Mouse (Mus musculus): ENCODE measurements around the gene Sept6. TPM values are rescaled to one million over a fixed set of nuclear protein-coding genes. Genes with fewer than 3 reads are reported as not detected.

The Sept6 gene
- polyA plus RNA-seq, 1 experiment from 2014 or later, result 59.2 TPM

DNA sequence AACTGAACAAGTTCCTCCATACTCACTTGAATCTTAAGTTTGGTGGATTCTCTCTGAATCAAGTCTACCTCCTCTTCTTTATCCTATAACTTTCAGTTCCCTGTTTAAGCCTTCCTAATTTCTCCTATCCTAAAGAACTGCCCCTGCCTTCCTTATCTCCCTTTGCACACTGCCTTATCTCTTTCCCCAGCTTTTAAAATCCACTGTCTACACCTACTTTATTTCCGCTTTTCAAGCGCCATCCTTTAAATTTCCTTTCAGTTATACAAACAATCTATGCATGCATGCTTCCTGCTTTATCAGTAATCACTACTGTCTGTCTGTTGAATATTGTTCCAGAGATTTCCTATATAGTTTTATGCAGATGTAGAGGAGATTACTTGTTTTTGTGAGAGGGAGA is 34.9 kb downstream of the Sept6 start:
- WGBS, result 94% methylated on average over 2 of the region's 2 CpGs
- Histone ChIP-seq H3K27ac (replicated peaks; ENCODE audit: low read depth, low read length) (no peak overlapping the region), H3K9ac (replicated peaks; ENCODE audit: low read length) (no peak overlapping the region), H3K4me2 (ENCODE audit: low read depth, low read length) (no peak overlapping the region), H3K4me1 (ENCODE audit: control insufficient read depth, insufficient read depth, low read length) (no peaks in the 10 kb centered on the region), H3K27me3 (ENCODE audit: control insufficient read depth, insufficient read depth, low read length) (no peaks in the 10 kb centered on the region), H3K4me3 (ENCODE audit: low read depth, low read length) (no peak overlapping the region), H3K9me3 (replicated peaks; ENCODE audit: control insufficient read depth, low read length) (no peaks in the 10 kb centered on the region), H3K36me3 (replicated peaks; ENCODE audit: control insufficient read depth, insufficient read depth, low read depth, low read length) (no peaks in the 10 kb centered on the region)
- no peak for ATAC-seq (replicated peaks; ENCODE audit: insufficient number of reproducible peaks, low FRiP score, low TSS enrichment, low read depth)
- no peak for DNase-seq (ENCODE audit: low spot score)

DNA sequence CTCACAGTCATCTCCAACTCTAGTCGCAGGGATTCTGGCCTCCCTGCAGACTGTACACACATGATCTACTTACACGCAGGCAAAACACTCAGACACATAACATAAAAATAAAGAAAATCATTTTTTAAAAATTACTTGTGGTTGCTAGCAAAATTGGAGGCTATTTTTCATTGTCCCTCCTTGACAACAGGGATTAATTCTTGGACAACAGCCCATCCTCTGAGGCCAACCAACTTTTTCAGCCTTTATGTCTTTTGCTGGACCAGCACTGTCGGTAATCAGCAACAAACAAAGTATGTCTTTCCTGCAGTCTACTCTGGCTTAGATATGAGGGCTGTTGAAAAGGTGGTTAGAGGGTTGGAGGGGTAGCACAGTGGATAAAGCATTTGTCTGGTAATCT is 50.5 kb downstream of the Sept6 start:
- H3K4me3 ChIP-seq (ENCODE audit: low read depth, low read length), result no peak overlapping the region
- no peaks in the 10 kb centered on the region for H3K27me3 ChIP-seq (ENCODE audit: control insufficient read depth, insufficient read depth, low read length)
- H3K36me3 ChIP-seq (replicated peaks; ENCODE audit: control insufficient read depth, insufficient read depth, low read depth, low read length), result no peaks in the 10 kb centered on the region
- H3K27ac ChIP-seq (replicated peaks; ENCODE audit: low read depth, low read length), result no peak overlapping the region
- no peak for DNase-seq (ENCODE audit: low spot score)
- H3K4me2 ChIP-seq (ENCODE audit: low read depth, low read length), result no peak overlapping the region
- no peaks in the 10 kb centered on the region for H3K9me3 ChIP-seq (replicated peaks; ENCODE audit: control insufficient read depth, low read length)
- WGBS, result 91% methylated on average over 3 of the region's 3 CpGs
- ATAC-seq (replicated peaks; ENCODE audit: insufficient number of reproducible peaks, low FRiP score, low TSS enrichment, low read depth), result no peak
- no peak overlapping the region for H3K9ac ChIP-seq (replicated peaks; ENCODE audit: low read length)
- H3K4me1 ChIP-seq (ENCODE audit: control insufficient read depth, insufficient read depth, low read length), result no peaks in the 10 kb centered on the region

DNA sequence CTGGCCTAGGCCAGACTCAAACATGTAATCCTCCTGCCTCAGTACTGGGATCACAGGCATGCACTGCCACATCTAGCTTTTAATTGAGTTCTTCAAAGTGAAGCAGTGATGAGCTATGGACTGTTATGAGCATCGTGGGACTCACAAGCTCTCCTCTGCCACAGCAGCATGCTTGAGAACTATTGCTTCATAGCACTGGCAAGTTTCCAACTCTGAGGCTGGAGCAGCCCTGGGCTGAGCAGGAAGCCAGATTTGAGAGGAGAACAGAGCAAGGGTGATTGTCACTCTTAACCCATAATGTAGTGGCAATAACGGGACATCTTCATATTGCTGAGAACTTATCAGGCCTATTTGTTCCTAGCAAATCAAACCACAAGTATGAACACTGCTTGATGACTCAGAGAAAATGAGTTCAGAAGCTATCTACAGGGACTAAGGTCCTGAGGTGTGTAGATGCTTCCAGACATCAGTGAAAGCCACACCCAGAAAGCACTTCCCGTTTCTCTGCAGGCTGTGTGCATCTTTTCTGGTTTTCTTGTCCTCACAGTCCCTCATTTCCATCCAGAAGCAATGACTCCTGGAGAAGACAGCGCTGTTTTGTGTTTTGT is 51.7 kb downstream of the Sept6 start:
- WGBS, result 86% methylated on average over 4 of the region's 4 CpGs
- Histone ChIP-seq H3K27ac (replicated peaks; ENCODE audit: low read depth, low read length) (no peak overlapping the region), H3K9ac (replicated peaks; ENCODE audit: low read length) (no peak overlapping the region), H3K36me3 (replicated peaks; ENCODE audit: control insufficient read depth, insufficient read depth, low read depth, low read length) (no peaks in the 10 kb centered on the region), H3K4me2 (ENCODE audit: low read depth, low read length) (no peak overlapping the region), H3K4me1 (ENCODE audit: control insufficient read depth, insufficient read depth, low read length) (no peaks in the 10 kb centered on the region), H3K4me3 (ENCODE audit: low read depth, low read length) (no peak overlapping the region), H3K27me3 (ENCODE audit: control insufficient read depth, insufficient read depth, low read length) (no peaks in the 10 kb centered on the region), H3K9me3 (replicated peaks; ENCODE audit: control insufficient read depth, low read length) (no peaks in the 10 kb centered on the region)
- ATAC-seq (replicated peaks; ENCODE audit: insufficient number of reproducible peaks, low FRiP score, low TSS enrichment, low read depth) (no peak), DNase-seq (ENCODE audit: low spot score) (no peak)

DNA sequence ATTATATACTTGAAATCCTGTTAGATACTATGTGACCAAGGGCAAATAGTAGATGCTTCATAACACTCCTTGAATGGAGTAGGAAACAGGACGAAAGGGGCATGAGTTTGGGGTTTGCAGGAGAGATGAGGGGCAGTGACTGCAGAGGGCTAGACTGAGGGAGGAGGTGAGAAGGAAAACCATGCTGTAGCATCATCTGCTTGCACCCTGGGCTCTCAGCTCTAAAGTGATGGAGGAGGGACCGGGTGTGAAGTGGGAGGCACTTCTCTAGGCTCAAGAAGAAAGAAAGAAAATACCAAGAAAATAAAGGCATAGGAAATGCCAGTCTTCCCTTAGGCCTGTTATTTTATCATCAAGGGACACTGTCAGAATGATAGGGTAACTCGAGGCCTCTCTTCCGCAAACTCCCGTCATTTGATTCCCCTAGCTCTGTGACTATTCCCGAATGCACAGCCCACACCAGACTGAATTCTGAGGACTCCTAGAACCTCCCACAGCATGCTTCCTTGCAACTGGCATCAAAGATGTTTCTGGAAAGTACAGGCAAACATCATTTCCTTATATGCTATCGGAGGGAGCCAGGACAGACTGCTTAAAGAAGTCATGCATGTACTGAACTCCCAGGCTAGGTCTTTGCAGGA is 56.1 kb downstream of the Sept6 start:
- Histone ChIP-seq H3K27me3 (ENCODE audit: control insufficient read depth, insufficient read depth, low read length) (no peaks in the 10 kb centered on the region), H3K9me3 (replicated peaks; ENCODE audit: control insufficient read depth, low read length) (no peaks in the 10 kb centered on the region), H3K27ac (replicated peaks; ENCODE audit: low read depth, low read length) (no peak overlapping the region), H3K9ac (replicated peaks; ENCODE audit: low read length) (no peak overlapping the region), H3K4me3 (ENCODE audit: low read depth, low read length) (no peak overlapping the region), H3K4me1 (ENCODE audit: control insufficient read depth, insufficient read depth, low read length) (no peaks in the 10 kb centered on the region), H3K4me2 (ENCODE audit: low read depth, low read length) (no peak overlapping the region), H3K36me3 (replicated peaks; ENCODE audit: control insufficient read depth, insufficient read depth, low read depth, low read length) (no peaks in the 10 kb centered on the region)
- 49% methylated on average over 7 of the region's 7 CpGs for WGBS
- DNase-seq (ENCODE audit: low spot score) (no peak), ATAC-seq (replicated peaks; ENCODE audit: insufficient number of reproducible peaks, low FRiP score, low TSS enrichment, low read depth) (no peak)

DNA sequence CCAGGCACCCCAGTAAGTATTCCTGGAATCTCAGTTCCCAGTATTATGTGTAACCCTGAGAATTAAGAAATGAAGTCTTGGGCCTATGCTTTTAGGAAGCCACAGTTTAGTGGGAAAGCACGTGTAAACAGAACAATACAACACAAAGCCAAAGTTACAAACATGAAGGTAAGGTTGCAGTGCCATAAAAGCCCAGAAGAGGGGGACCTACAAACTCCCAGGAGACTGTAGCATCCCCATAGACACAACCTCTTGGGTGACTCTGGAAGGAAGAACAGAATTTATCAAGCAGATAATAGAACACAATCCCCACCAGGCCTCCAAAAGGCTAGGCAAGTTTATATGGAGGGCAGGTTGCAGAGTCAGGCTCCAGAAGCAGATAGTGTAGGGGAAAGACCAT is 61.0 kb downstream of the Sept6 start:
- 26% methylated on average over 1 of the region's 1 CpGs for WGBS
- H3K27me3 ChIP-seq (ENCODE audit: control insufficient read depth, insufficient read depth, low read length), result no peaks in the 10 kb centered on the region
- H3K4me3 ChIP-seq (ENCODE audit: low read depth, low read length), result no peak overlapping the region
- DNase-seq (ENCODE audit: low spot score), result no peak
- ATAC-seq (replicated peaks; ENCODE audit: insufficient number of reproducible peaks, low FRiP score, low TSS enrichment, low read depth), result no peak
- no peak overlapping the region for H3K9ac ChIP-seq (replicated peaks; ENCODE audit: low read length)
- H3K4me1 ChIP-seq (ENCODE audit: control insufficient read depth, insufficient read depth, low read length), result no peaks in the 10 kb centered on the region
- H3K4me2 ChIP-seq (ENCODE audit: low read depth, low read length), result no peak overlapping the region
- H3K9me3 ChIP-seq (replicated peaks; ENCODE audit: control insufficient read depth, low read length), result no peaks in the 10 kb centered on the region
- H3K27ac ChIP-seq (replicated peaks; ENCODE audit: low read depth, low read length), result no peak overlapping the region
- H3K36me3 ChIP-seq (replicated peaks; ENCODE audit: control insufficient read depth, insufficient read depth, low read depth, low read length), result no peaks in the 10 kb centered on the region; the same call in 1 of the 2 replicates

DNA sequence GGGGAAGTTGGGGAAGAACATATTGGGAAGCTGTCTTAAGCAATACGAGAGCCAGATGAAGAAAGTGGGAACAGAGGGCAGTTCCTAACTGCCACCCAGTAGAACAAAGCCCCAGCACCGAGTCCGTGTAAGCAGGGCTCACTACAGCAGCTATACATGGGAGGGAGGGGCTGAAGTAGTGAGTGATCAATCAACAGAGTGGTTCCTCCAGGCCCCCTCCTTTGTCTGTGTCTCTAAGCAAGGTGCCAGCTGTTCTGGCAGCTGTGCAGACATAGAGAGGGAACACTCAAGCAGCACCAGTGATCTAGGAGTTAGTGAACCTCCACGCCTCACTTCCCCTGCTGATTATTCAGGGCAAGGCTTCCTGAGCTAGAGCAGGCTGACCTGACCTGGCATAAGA is 61.9 kb downstream of the Sept6 start:
- Histone ChIP-seq H3K9ac (replicated peaks; ENCODE audit: low read length) (no peak overlapping the region), H3K27me3 (ENCODE audit: control insufficient read depth, insufficient read depth, low read length) (no peaks in the 10 kb centered on the region), H3K36me3 (replicated peaks; ENCODE audit: control insufficient read depth, insufficient read depth, low read depth, low read length) (no peaks in the 10 kb centered on the region; the same call in 1 of the 2 replicates), H3K9me3 (replicated peaks; ENCODE audit: control insufficient read depth, low read length) (no peaks in the 10 kb centered on the region), H3K4me3 (ENCODE audit: low read depth, low read length) (no peak overlapping the region), H3K4me2 (ENCODE audit: low read depth, low read length) (no peak overlapping the region), H3K27ac (replicated peaks; ENCODE audit: low read depth, low read length) (no peak overlapping the region), H3K4me1 (ENCODE audit: control insufficient read depth, insufficient read depth, low read length) (no peaks in the 10 kb centered on the region)
- WGBS, result 82% methylated on average over 4 of the region's 4 CpGs
- no peak for DNase-seq (ENCODE audit: low spot score)
- no peak for ATAC-seq (replicated peaks; ENCODE audit: insufficient number of reproducible peaks, low FRiP score, low TSS enrichment, low read depth)

DNA sequence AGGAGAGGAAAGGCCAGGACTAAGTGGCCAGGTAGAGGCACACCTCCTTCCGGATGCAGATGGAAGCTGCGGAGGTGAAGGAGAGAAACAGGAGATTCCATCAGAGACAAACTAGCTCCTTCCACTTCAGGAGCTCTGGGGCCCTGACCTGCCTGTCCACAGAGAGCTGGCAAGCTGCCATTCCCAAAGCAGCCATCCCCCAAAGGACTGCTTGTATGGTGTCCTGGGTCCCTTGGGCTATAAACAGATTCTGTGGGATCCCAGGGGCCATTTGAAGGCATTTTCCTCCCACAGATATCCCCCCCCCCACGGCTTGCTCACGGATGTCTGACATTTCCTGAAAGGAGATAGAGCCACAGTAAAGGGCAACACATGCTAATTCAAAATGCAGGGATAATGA is 62.8 kb downstream of the Sept6 start:
- H3K9ac ChIP-seq (replicated peaks; ENCODE audit: low read length), result no peak overlapping the region
- H3K4me3 ChIP-seq (ENCODE audit: low read depth, low read length), result no peak overlapping the region
- H3K27me3 ChIP-seq (ENCODE audit: control insufficient read depth, insufficient read depth, low read length), result no peaks in the 10 kb centered on the region
- no peaks in the 10 kb centered on the region for H3K4me1 ChIP-seq (ENCODE audit: control insufficient read depth, insufficient read depth, low read length)
- no peaks in the 10 kb centered on the region; the same call in 1 of the 2 replicates for H3K36me3 ChIP-seq (replicated peaks; ENCODE audit: control insufficient read depth, insufficient read depth, low read depth, low read length)
- WGBS, result 92% methylated on average over 4 of the region's 4 CpGs
- ATAC-seq (replicated peaks; ENCODE audit: insufficient number of reproducible peaks, low FRiP score, low TSS enrichment, low read depth) (no peak), DNase-seq (ENCODE audit: low spot score) (no peak)
- H3K27ac ChIP-seq (replicated peaks; ENCODE audit: low read depth, low read length), result no peak overlapping the region
- no peak overlapping the region for H3K4me2 ChIP-seq (ENCODE audit: low read depth, low read length)
- H3K9me3 ChIP-seq (replicated peaks; ENCODE audit: control insufficient read depth, low read length), result no peaks in the 10 kb centered on the region

DNA sequence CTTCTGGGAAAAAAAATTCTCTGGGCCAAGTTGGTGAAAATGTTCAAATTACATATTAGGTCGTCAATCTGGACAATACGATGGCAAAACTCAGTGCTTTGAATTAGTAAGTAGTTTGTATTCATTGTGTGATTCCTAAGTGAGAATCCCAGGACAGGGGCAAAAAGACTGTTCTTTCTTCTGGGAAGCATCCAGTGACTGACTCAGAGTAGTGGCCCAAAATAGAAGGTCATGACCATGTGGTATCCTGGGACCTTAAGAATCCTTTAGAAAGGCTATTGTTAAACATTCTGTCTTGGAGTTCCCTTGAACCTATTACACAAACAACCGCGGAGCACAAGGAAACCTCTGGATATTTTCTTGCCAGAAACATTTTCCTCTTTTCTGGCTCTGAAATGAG is 70.2 kb downstream of the Sept6 start:
- WGBS, result 92% methylated on average over 4 of the region's 4 CpGs
- no peak overlapping the region for H3K4me3 ChIP-seq (ENCODE audit: low read depth, low read length)
- no peaks in the 10 kb centered on the region for H3K27me3 ChIP-seq (ENCODE audit: control insufficient read depth, insufficient read depth, low read length)
- H3K27ac ChIP-seq (replicated peaks; ENCODE audit: low read depth, low read length), result no peak overlapping the region
- H3K9me3 ChIP-seq (replicated peaks; ENCODE audit: control insufficient read depth, low read length), result no peaks in the 10 kb centered on the region
- H3K36me3 ChIP-seq (replicated peaks; ENCODE audit: control insufficient read depth, insufficient read depth, low read depth, low read length), result no peaks in the 10 kb centered on the region; the same call in 1 of the 2 replicates
- no peak overlapping the region for H3K4me2 ChIP-seq (ENCODE audit: low read depth, low read length)
- no peaks in the 10 kb centered on the region for H3K4me1 ChIP-seq (ENCODE audit: control insufficient read depth, insufficient read depth, low read length)
- no peak overlapping the region for H3K9ac ChIP-seq (replicated peaks; ENCODE audit: low read length)
- ATAC-seq (replicated peaks; ENCODE audit: insufficient number of reproducible peaks, low FRiP score, low TSS enrichment, low read depth) (no peak), DNase-seq (ENCODE audit: low spot score) (no peak)

All from embryonic facial prominence, embryonic 11.5 days (tissue).